Mouse (Mus musculus) CH12.LX (cell line): ENCODE measurements around the gene Son.

Experiments used
- CTCF ChIP-seq, 2 experiments: IDR thresholded peaks in 1 of 2; conservative IDR thresholded peaks in 1 of 2; 2 replicates each; pipeline ENCODE4 v1.5.1; 2011 to 2012; ENCODE audit warnings: low read depth in 2 of 2, low read length in 2 of 2, improper control_type of control experiment in 1 of 2, inconsistent platforms in 1 of 2, mild to moderate bottlenecking in 1 of 2, moderate library complexity in 1 of 2
- JUND ChIP-seq: conservative IDR thresholded peaks from 2 replicates; pipeline ENCODE4 v1.6.1; 2011; ENCODE audit warnings: low read depth, low read length, improper control_type of control experiment
- MAFK ChIP-seq: IDR thresholded peaks from 2 replicates; pipeline ENCODE4 v1.6.1; 2011; ENCODE audit warnings: low read length, improper control_type of control experiment; ENCODE audit not compliant: insufficient replicate concordance
- MAZ ChIP-seq: IDR thresholded peaks from 2 replicates; pipeline ENCODE4 v1.6.1; 2012; ENCODE audit warnings: low read depth, mild to moderate bottlenecking, inconsistent platforms, low read length, improper control_type of control experiment, moderate library complexity
- NELFE ChIP-seq: IDR thresholded peaks from 2 replicates; pipeline ENCODE4 v1.6.1; 2011; ENCODE audit warnings: low read depth, low read length, improper control_type of control experiment
- POLR2A ChIP-seq: IDR thresholded peaks from 2 replicates; pipeline ENCODE4 v1.6.1; 2011; ENCODE audit warnings: low read depth, mild to moderate bottlenecking, improper control_type of control experiment, low read length
- SMC3 ChIP-seq: IDR thresholded peaks from 2 replicates; pipeline ENCODE4 v1.6.1; 2011; ENCODE audit warnings: low read depth, low read length, improper control_type of control experiment

GRCm38 (mm10) chr16:91701908-91702307, 54.6 kb downstream of the Son start:
- TF ChIP-seq NELFE, result no peak
- no peak for TF ChIP-seq JUND
- TF ChIP-seq MAZ, result no peak
- no peak for TF ChIP-seq POLR2A
- no peak for TF ChIP-seq CTCF (conservative IDR thresholded peaks at IDR 0.05 in 1 of 2, IDR thresholded peaks at IDR 0.05 in 1 of 2; ENCODE audit: low read depth in 2 of 2, low read length in 2 of 2)
- TF ChIP-seq SMC3, result no peak
- no peak for TF ChIP-seq MAFK
